Mouse (Mus musculus): Measurements from ENCODE around the gene Col8a2. TPM values are rescaled to one million over a fixed set of nuclear protein-coding genes. Genes with fewer than 3 reads are reported as not detected.

The Col8a2 gene
- polyA plus RNA-seq, 1 experiment from 2014 or later = 4.8 TPM

- peak overlapping the region in 1 of 2 experiments; percentile 41; a peak in 1 of 4 replicates for H3K27ac ChIP-seq (replicated peaks in 1 of 2; ENCODE audit: control insufficient read depth in 1 of 2, insufficient read depth in 1 of 2, low read depth in 2 of 2, low read length in 2 of 2)
- H3K36me3 ChIP-seq (ENCODE audit: control insufficient read depth, insufficient read depth, low read length) = peaks cover 33% of the 10 kb centered on the region
- no peak for ATAC-seq (ENCODE audit: insufficient number of reproducible peaks, insufficient read depth, low FRiP score, low read depth)
- WGBS = 40% methylated on average over 5 of the region's 5 CpGs
- H3K9ac ChIP-seq (ENCODE audit: low read length) = no peak overlapping the region
- no peak overlapping the region for H3K4me2 ChIP-seq (ENCODE audit: low read length)
- peaks cover 9% of the 10 kb centered on the region; the same call in 1 of the 2 replicates for H3K27me3 ChIP-seq (ENCODE audit: control insufficient read depth, insufficient read depth, low read length)
- H3K9me3 ChIP-seq (ENCODE audit: control insufficient read depth, low read length) = no peaks in the 10 kb centered on the region
- no peak overlapping the region for H3K4me3 ChIP-seq (ENCODE audit: control insufficient read depth in 1 of 2, insufficient read depth in 1 of 2, low read depth in 1 of 2, low read length in 2 of 2)
- peaks cover 2 to 9% of the 10 kb centered on the region in 2 experiments for H3K4me1 ChIP-seq (ENCODE audit: control insufficient read depth in 2 of 2, insufficient read depth in 2 of 2, low read length in 2 of 2)
These were observed 26.6 kb downstream of the Col8a2 start for GRCm38 (mm10) chr4:126313202-126313601.

DNA sequence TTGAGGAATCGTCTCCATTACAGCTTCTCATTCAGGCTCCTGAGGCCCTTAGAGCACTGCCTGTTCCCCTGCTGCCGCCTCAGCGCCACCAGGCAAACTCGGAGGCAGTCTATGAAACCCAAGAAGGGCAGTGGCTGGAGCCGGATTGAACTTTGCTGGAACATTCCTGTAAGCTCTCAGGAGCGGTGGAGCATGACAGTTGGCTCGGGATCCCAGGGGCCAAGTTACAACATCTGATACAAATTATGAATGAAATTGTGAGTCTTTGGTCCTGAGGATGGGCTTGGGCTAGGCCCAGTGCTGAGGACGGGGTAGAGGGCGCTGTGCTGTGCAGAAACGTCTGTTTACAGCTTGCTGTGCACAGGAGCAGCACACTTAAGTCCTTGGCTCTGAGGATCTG lies 27.8 kb downstream of the Col8a2 start:
- WGBS = 60% methylated on average over 10 of the region's 10 CpGs
- H3K4me1 ChIP-seq (ENCODE audit: control insufficient read depth in 2 of 2, insufficient read depth in 2 of 2, low read length in 2 of 2) = peaks cover 2 to 8% of the 10 kb centered on the region in 2 experiments
- no peak overlapping the region for H3K4me2 ChIP-seq (ENCODE audit: low read length)
- no peaks in the 10 kb centered on the region for H3K9me3 ChIP-seq (ENCODE audit: control insufficient read depth, low read length)
- no peak overlapping the region for H3K9ac ChIP-seq (ENCODE audit: low read length)
- no peak for ATAC-seq (ENCODE audit: insufficient number of reproducible peaks, insufficient read depth, low FRiP score, low read depth)
- H3K4me3 ChIP-seq (ENCODE audit: control insufficient read depth in 1 of 2, insufficient read depth in 1 of 2, low read depth in 1 of 2, low read length in 2 of 2) = no peak overlapping the region
- peaks cover 38% of the 10 kb centered on the region for H3K36me3 ChIP-seq (ENCODE audit: control insufficient read depth, insufficient read depth, low read length)
- no peak overlapping the region for H3K27ac ChIP-seq (replicated peaks in 1 of 2; ENCODE audit: control insufficient read depth in 1 of 2, insufficient read depth in 1 of 2, low read depth in 2 of 2, low read length in 2 of 2)
- no peaks in the 10 kb centered on the region; the same call in 1 of the 2 replicates for H3K27me3 ChIP-seq (ENCODE audit: control insufficient read depth, insufficient read depth, low read length)

- Histone ChIP-seq H3K9me3 (ENCODE audit: control insufficient read depth, low read length) (no peaks in the 10 kb centered on the region), H3K4me3 (ENCODE audit: control insufficient read depth in 1 of 2, insufficient read depth in 1 of 2, low read depth in 1 of 2, low read length in 2 of 2) (no peak overlapping the region), H3K9ac (ENCODE audit: low read length) (peak overlapping the region; percentile 11; the same call in 1 of the 2 replicates), H3K27me3 (ENCODE audit: control insufficient read depth, insufficient read depth, low read length) (no peaks in the 10 kb centered on the region), H3K4me1 (ENCODE audit: control insufficient read depth in 2 of 2, insufficient read depth in 2 of 2, low read length in 2 of 2) (peaks cover 5 to 13% of the 10 kb centered on the region in 2 experiments), H3K27ac (replicated peaks in 1 of 2; ENCODE audit: control insufficient read depth in 1 of 2, insufficient read depth in 1 of 2, low read depth in 2 of 2, low read length in 2 of 2) (no peak overlapping the region), H3K4me2 (ENCODE audit: low read length) (no peak overlapping the region), H3K36me3 (ENCODE audit: control insufficient read depth, insufficient read depth, low read length) (peaks cover 38% of the 10 kb centered on the region)
- ATAC-seq (ENCODE audit: insufficient number of reproducible peaks, insufficient read depth, low FRiP score, low read depth) = 0 out of 2 replicates have a peak, but pooled peaks have one; percentile 41
- WGBS = 25% methylated on average over 5 of the region's 5 CpGs
These were observed 29.3 kb downstream of the Col8a2 start for GRCm38 (mm10) chr4:126315931-126316330.

GRCm38 (mm10) chr4:126316443-126317040 lies 29.9 kb downstream of the Col8a2 start:
- H3K9ac ChIP-seq (ENCODE audit: low read length) = no peak overlapping the region
- H3K9me3 ChIP-seq (ENCODE audit: control insufficient read depth, low read length) = no peaks in the 10 kb centered on the region
- WGBS = 91% methylated on average over 13 of the region's 13 CpGs
- peaks cover 38% of the 10 kb centered on the region for H3K36me3 ChIP-seq (ENCODE audit: control insufficient read depth, insufficient read depth, low read length)
- H3K4me2 ChIP-seq (ENCODE audit: low read length) = no peak overlapping the region
- H3K4me3 ChIP-seq (ENCODE audit: control insufficient read depth in 1 of 2, insufficient read depth in 1 of 2, low read depth in 1 of 2, low read length in 2 of 2) = no peak overlapping the region
- H3K4me1 ChIP-seq (ENCODE audit: control insufficient read depth in 2 of 2, insufficient read depth in 2 of 2, low read length in 2 of 2) = peaks cover 5 to 13% of the 10 kb centered on the region in 2 experiments
- ATAC-seq (ENCODE audit: insufficient number of reproducible peaks, insufficient read depth, low FRiP score, low read depth) = no peak
- H3K27ac ChIP-seq (replicated peaks in 1 of 2; ENCODE audit: control insufficient read depth in 1 of 2, insufficient read depth in 1 of 2, low read depth in 2 of 2, low read length in 2 of 2) = no peak overlapping the region
- H3K27me3 ChIP-seq (ENCODE audit: control insufficient read depth, insufficient read depth, low read length) = no peaks in the 10 kb centered on the region

GRCm38 (mm10) chr4:126319806-126320205 lies 33.2 kb downstream of the Col8a2 start:
- Histone ChIP-seq H3K9ac (ENCODE audit: low read length) (no peak overlapping the region), H3K9me3 (ENCODE audit: control insufficient read depth, low read length) (no peaks in the 10 kb centered on the region), H3K27ac (replicated peaks in 1 of 2; ENCODE audit: control insufficient read depth in 1 of 2, insufficient read depth in 1 of 2, low read depth in 2 of 2, low read length in 2 of 2) (no peak overlapping the region), H3K27me3 (ENCODE audit: control insufficient read depth, insufficient read depth, low read length) (peaks cover 13% of the 10 kb centered on the region), H3K4me1 (ENCODE audit: control insufficient read depth in 2 of 2, insufficient read depth in 2 of 2, low read length in 2 of 2) (peaks cover 6 to 17% of the 10 kb centered on the region in 2 experiments), H3K36me3 (ENCODE audit: control insufficient read depth, insufficient read depth, low read length) (peaks cover 38% of the 10 kb centered on the region), H3K4me2 (ENCODE audit: low read length) (no peak overlapping the region), H3K4me3 (ENCODE audit: control insufficient read depth in 1 of 2, insufficient read depth in 1 of 2, low read depth in 1 of 2, low read length in 2 of 2) (no peak overlapping the region)
- 87% methylated on average over 6 of the region's 6 CpGs for WGBS
- no peak for ATAC-seq (ENCODE audit: insufficient number of reproducible peaks, insufficient read depth, low FRiP score, low read depth)

DNA sequence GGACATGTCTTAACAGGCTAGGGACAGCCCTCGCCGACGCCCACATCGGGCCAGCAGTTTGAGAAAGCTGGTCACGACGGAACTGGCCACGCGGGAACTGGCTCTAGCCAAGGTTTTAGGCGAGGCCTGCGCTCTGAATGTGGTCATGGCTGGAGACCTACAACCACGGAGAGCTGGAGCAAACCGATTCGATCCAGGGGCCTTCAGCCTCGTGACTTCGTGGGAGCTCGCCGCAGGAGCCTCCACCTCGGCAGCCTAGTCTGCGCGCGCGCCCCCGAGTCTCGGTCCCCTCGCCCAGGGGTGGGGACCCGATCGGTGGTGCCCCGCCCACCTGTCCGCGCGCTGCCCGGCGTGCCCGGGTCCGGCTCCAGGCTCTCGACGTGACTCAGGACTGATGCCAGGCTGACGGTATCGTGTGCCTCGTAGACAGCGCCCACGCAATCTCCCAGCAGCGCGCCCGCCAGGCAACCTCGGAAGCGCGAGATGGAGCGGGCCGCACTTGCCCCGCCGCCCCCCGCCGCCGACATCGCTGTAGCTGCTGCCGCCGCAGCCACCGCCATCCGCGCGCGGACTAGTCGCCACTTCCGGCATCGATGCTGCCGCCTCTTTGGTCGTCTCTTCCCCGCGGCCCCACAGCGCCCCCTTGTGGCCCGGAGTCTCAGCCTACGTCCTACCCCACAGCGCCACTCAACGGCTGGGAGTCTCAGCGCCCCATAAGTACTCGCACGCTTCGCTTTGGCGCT lies 34.7 kb downstream of the Col8a2 start, which contains the start of gene Adprhl2:
Gene Adprhl2 (minus strand): TSS at position 593 of the 743 bp plus-strand sequence.
- H3K27me3 ChIP-seq (ENCODE audit: control insufficient read depth, insufficient read depth, low read length) = peaks cover 22% of the 10 kb centered on the region
- peak within 1 kb of the TSS; percentile 88 for H3K9ac ChIP-seq (ENCODE audit: low read length)
- peak; percentile 80 for ATAC-seq (ENCODE audit: insufficient number of reproducible peaks, insufficient read depth, low FRiP score, low read depth)
- H3K9me3 ChIP-seq (ENCODE audit: control insufficient read depth, low read length) = no peaks in the 10 kb centered on the region
- H3K4me3 ChIP-seq (ENCODE audit: control insufficient read depth in 1 of 2, insufficient read depth in 1 of 2, low read depth in 1 of 2, low read length in 2 of 2) = peak within 1 kb of the TSS; percentile 92 to 93
- peaks cover 24% of the 10 kb centered on the region for H3K36me3 ChIP-seq (ENCODE audit: control insufficient read depth, insufficient read depth, low read length)
- H3K4me2 ChIP-seq (ENCODE audit: low read length) = peak within 1 kb of the TSS; percentile 94
- H3K4me1 ChIP-seq (ENCODE audit: control insufficient read depth in 2 of 2, insufficient read depth in 2 of 2, low read length in 2 of 2) = peaks cover 11 to 17% of the 10 kb centered on the region in 2 experiments
- H3K27ac ChIP-seq (replicated peaks in 1 of 2; ENCODE audit: control insufficient read depth in 1 of 2, insufficient read depth in 1 of 2, low read depth in 2 of 2, low read length in 2 of 2) = peak within 1 kb of the TSS; percentile 72 to 75
- WGBS = under 1% methylated on average over 80 of the region's 80 CpGs

- no peak for ATAC-seq (ENCODE audit: insufficient number of reproducible peaks, insufficient read depth, low FRiP score, low read depth)
- peaks cover 17% of the 10 kb centered on the region for H3K36me3 ChIP-seq (ENCODE audit: control insufficient read depth, insufficient read depth, low read length)
- WGBS = 51% methylated on average over 28 of the region's 28 CpGs
- peak overlapping the region; percentile 39 to 92 for H3K4me3 ChIP-seq (ENCODE audit: control insufficient read depth in 1 of 2, insufficient read depth in 1 of 2, low read depth in 1 of 2, low read length in 2 of 2)
- H3K9ac ChIP-seq (ENCODE audit: low read length) = peak overlapping the region; percentile 57; the same call in 1 of the 2 replicates
- no peaks in the 10 kb centered on the region for H3K9me3 ChIP-seq (ENCODE audit: control insufficient read depth, low read length)
- peaks cover 24% of the 10 kb centered on the region for H3K27me3 ChIP-seq (ENCODE audit: control insufficient read depth, insufficient read depth, low read length)
- H3K4me1 ChIP-seq (ENCODE audit: control insufficient read depth in 2 of 2, insufficient read depth in 2 of 2, low read length in 2 of 2) = peaks cover 11 to 16% of the 10 kb centered on the region in 2 experiments
- H3K4me2 ChIP-seq (ENCODE audit: low read length) = peak overlapping the region; percentile 94
- H3K27ac ChIP-seq (replicated peaks in 1 of 2; ENCODE audit: control insufficient read depth in 1 of 2, insufficient read depth in 1 of 2, low read depth in 2 of 2, low read length in 2 of 2) = no peak overlapping the region
These were observed 35.4 kb downstream of the Col8a2 start for GRCm38 (mm10) chr4:126321854-126322511.
